Mouse (Mus musculus) MEL-GATA-1-ER (cell line): ENCODE results near the gene Oxgr1.
"Not testable (repeated sequence)": the region's sequence is repeated elsewhere in the genome, so short reads cannot be mapped to it uniquely, and the experiment has no call there.

Source experiments
- DNase-seq: peaks from one replicate; pipeline ENCODE4 v3.0.0-alpha.2; 2012; ENCODE audit warnings: low read depth; ENCODE audit errors: extremely low read depth

Oxgr1 gene

GRCm38 (mm10) chr14:120042187-120042820, at the start of gene Oxgr1:
Gene Oxgr1, minus strand, starts transcription at chr14:120042435.
- DNase-seq: no peak

DNA sequence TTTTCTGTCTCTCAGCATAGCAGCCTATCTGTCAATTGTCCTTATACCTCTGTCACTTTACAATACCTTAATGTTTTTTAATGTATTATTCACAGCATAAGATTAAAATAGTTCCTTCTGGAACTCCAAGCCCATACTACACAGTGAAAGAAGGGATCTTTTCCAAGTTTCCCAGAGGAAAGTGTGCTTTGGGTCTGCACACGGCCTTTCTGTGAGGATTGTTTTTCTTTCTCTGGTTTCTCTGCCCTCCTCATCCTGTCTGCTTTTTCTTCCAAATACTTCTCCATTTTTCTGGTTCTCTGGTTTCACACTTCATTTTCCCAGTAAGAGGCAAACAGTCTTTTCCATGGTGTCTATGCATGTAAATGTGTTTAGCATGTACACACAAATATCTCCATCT, 48.2 kb upstream of the Oxgr1 start:
- no peak for DNase-seq

- no peak for DNase-seq
These were observed 47.6 kb upstream of the Oxgr1 start for GRCm38 (mm10) chr14:120089649-120090360.

GRCm38 (mm10) chr14:120089006-120089648, 46.9 kb upstream of the Oxgr1 start:
- no peak for DNase-seq

- no peak for DNase-seq
These were observed 41.9 kb upstream of the Oxgr1 start for GRCm38 (mm10) chr14:120084084-120084667.

DNA sequence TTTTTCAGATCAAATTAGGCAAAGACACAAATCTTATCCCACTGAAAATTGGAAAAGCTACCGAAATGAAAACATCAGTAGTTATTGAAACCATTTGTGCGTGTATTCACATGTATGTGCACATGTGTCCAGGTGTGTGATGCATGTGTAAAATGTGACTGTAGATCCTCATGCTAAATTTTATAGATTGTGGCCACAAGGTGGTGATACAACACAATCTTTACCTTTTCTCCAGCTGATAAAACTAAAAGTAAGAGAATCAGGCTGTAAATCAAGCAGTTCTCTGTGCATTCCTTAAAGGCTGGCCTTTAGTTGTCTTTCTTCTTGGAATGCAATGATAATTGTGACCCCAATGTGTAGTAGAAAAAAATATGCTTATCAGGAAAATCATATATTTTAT, 34.0 kb upstream of the Oxgr1 start:
- DNase-seq: no peak

DNA sequence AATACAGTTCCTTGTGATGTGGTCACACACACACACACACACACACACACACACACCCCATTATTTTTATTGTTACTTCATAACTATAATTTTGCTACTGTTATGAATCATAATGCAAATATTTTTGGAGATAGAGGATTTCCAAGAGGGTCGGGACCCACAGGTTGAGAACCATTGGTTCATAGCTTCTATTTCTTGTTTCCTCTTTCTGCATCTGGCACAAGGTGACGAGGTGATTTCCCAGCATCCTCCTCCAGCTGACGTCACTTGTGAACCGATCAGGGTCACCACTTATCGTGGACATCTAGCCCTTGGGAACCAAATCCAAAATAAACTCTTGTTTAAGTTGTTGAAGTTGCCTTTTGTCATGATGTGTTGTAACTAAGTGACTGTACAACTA, 33.5 kb upstream of the Oxgr1 start:
- no peak for DNase-seq

GRCm38 (mm10) chr14:120074231-120074630, 32.0 kb upstream of the Oxgr1 start:
- no peak for DNase-seq

- no peak for DNase-seq
These were observed 18.9 kb upstream of the Oxgr1 start for GRCm38 (mm10) chr14:120061096-120061495.

DNA sequence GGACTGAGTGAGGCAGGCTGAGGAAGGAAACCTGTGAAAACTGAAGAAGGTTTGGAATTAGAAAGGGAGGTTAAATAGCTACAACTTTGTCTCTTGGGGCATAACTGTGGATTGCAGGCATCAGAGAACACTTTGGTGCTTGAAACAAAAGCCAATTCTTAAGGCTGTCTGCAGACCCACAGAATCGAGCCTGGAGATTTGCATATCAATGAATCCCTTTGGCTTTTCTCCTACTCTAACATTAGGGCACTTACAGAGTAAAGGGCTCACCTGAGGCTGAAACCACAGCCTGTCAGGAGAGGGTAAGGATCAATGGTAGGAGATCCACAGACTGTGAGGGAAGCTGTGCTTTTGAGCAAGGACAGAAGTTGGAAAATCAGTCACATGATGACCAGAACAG, 8.8 kb downstream of the Oxgr1 start:
- no peak for DNase-seq

DNA sequence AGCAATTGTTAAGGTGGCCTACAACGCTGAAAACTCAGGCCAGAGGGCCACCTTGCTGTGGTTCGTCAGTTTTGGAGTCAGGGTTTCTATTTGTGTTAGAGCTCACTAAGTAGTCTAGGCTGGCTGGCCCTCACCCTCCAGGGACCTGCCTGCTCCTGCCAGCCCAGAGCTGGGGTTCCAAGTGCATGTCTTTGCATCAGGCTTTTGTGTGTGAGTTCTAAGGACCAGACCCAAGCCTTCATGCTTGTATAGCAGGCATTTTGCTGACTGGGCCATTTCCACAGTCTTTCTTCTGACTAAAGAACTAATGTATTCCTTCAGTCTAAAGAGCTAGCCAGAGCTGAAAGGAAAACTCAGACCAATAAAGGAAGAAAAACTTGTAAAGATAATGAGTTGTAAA, 22.3 kb downstream of the Oxgr1 start:
- DNase-seq: no peak

- DNase-seq: no peak
These were observed 32.0 kb downstream of the Oxgr1 start for GRCm38 (mm10) chr14:120009969-120010872.

DNA sequence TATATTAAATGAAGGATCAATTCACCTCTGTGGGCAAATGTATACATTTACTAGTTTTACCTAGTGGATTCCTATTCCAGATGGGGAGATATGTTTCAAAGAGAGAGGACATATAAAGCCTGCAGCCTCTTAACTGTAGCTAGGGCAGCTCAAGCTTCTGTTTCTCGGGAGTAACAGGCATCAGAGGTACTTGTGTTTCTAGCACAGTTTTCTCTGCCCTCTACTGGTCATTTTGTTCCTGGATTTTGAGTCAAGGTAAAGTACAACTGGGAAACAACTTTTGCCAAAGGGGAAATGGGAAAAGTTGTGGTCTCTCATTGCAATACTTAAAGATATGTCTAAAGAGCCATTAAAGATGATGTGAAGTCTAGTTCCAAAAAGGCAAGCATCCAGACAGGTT, 37.1 kb downstream of the Oxgr1 start:
- no peak for DNase-seq

GRCm38 (mm10) chr14:120003661-120004060, 38.6 kb downstream of the Oxgr1 start:
- no peak for DNase-seq

GRCm38 (mm10) chr14:120002673-120003072, 39.6 kb downstream of the Oxgr1 start:
- no peak for DNase-seq

DNA sequence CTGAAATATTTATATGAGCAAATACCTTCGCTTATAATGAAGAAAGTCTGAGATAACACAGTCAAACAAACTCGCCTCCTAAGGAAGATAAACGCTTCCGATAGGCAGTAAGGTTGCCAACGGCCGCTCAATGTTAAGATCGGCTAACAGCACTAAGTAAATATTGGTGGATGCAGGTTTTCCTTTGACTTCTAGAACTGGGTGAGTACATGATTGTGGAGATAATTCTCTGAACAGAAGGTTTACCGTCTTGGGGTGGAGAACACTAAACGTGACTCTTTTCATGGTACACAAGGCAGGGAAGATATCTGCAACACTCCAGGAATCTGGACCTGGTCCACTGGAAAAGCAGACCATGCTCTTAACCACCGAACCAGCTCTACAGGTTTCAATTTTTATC, 52.6 kb downstream of the Oxgr1 start:
- no peak for DNase-seq

GRCm38 (mm10) chr14:119988937-119989645, 53.1 kb downstream of the Oxgr1 start:
- no peak for DNase-seq

DNA sequence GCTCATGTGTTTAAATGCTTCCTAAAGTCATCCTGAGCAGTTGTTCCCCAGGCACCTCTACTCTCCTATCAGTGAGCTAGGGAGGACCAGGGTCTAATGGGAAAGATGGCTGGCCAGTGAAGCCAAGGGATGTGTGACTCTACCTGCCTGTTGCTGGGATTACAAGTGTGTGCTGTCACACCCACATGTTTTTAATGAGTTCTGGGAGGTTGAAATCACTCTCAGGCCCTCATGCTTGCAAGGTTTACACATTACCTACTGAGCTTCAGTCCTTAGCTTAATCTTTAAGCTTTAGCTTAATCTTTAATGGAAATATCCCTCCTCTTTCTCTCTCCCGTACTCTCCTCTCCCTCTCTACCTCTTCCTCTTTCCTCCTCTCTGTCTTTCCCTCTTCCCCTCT, 55.0 kb downstream of the Oxgr1 start:
- no peak for DNase-seq

DNA sequence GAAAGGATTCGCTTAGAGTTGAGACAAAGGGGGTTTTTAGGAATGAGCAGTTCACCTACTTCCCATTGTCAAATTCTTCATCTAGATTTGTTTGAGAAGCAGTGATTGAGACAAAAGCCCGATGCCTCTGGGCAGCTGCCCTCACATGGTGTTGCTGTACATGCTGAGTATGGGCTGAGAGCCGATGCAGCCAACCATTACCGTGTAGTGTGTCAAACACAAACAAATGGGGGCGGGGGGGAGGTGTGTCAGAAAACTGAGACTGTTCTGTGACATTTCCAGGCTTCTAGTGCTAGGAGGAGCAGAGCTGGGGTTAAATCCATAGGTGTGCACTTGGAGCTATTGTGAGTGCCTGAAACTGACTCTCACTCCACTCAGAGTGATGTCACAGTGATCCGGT, 55.5 kb downstream of the Oxgr1 start:
- DNase-seq: no peak

DNA sequence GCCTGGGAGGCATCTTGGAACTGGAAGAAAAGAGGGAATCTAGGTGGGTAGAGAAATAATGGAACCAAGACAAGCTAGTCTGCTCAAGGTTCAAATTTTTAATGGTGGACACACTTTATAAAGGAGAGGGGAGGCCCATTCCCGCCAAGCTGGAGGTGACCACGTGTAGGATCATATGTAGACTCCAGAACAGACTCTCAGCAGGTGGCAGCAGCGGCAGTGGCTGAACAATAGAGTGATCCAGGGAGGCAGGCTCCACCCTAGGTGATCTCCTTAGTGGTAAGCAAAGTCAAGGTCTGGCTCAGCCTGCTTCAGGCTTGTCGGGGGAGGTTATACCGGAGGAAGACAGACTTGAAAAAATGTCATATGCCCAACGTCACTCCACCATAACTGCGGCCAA, 55.9 kb downstream of the Oxgr1 start:
- not testable (repeated sequence) for DNase-seq

DNA sequence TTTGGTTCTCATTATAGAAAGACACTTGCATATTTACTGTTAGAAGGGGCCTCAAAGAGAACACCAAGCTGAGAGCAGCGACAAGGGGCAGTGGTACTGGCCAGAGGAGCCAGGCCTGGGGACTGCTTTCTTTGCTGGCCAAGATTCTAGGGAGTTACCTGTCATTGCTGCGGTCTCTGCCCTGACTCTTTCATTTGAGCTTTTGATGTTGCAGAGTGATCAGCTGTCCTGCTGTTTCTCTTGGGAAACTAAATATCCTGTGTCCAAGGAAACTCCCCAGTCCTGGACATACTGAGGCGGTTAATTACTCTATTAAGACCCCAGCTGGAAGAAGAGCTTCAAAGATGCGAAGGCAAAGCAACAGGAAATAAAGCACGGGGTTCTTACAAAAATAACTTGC, 60.9 kb downstream of the Oxgr1 start:
- DNase-seq: no peak
